Mouse (Mus musculus) heart, postnatal 0 days (tissue): ENCODE data around the gene Cdyl. TPM values are rescaled to one million over a fixed set of nuclear protein-coding genes. Genes with fewer than 3 reads are reported as not detected.

Experiments
- ATAC-seq: fragments of 200-750 bp; cut with Nextera tagmentation; 2 replicates; pipeline ENCODE4 v1.8.0; 2017; ENCODE audit warnings: low read depth, moderate number of reproducible peaks, moderate library complexity; ENCODE audit not compliant: insufficient read depth
- DNase-seq: peaks from one replicate; pipeline ENCODE4 v3.0.0-alpha.2; 2016; ENCODE audit warnings: low spot score
- H3K27ac ChIP-seq: fragments of 300-500 bp; sonication (generic); 2 replicates; pipeline ENCODE4 v1.5.1; 2014; ENCODE audit warnings: low read depth, mild to moderate bottlenecking
- H3K27me3 ChIP-seq: fragments of 300-500 bp; sonication (generic); 2 replicates; pipeline ENCODE4 v1.6.1; 2014; ENCODE audit warnings: low read length, mixed read lengths; ENCODE audit not compliant: control insufficient read depth, insufficient read depth
- H3K36me3 ChIP-seq: fragments of 300-500 bp; sonication (generic); replicated peaks from 2 replicates; pipeline ENCODE4 v1.6.1; 2014; ENCODE audit warnings: low read length, mixed read lengths; ENCODE audit not compliant: control insufficient read depth, insufficient read depth
- H3K4me1 ChIP-seq: fragments of 300-500 bp; sonication (generic); 2 replicates; pipeline ENCODE4 v1.6.1; 2014; ENCODE audit warnings: antibody characterized with exemption; ENCODE audit not compliant: control insufficient read depth, insufficient read depth
- H3K4me2 ChIP-seq: fragments of 300-500 bp; sonication (generic); 2 replicates; pipeline ENCODE4 v1.6.1; 2014; ENCODE audit warnings: low read depth, mild to moderate bottlenecking, low read length, moderate library complexity
- H3K4me3 ChIP-seq: fragments of 300-500 bp; sonication (generic); 2 replicates; pipeline ENCODE4 v1.5.1; 2014; ENCODE audit warnings: low read depth, low read length
- H3K9ac ChIP-seq: fragments of 300-500 bp; sonication (generic); replicated peaks from 2 replicates; pipeline ENCODE4 v1.6.1; 2014; ENCODE audit warnings: low read depth, low read length, mixed read lengths
- H3K9me3 ChIP-seq: fragments of 300-500 bp; sonication (generic); replicated peaks from 2 replicates; pipeline ENCODE4 v1.6.1; 2016; ENCODE audit warnings: low read length; ENCODE audit not compliant: control insufficient read depth
- CTCF ChIP-seq: IDR thresholded peaks from 2 replicates; pipeline ENCODE4 v1.5.1; 2016; ENCODE audit warnings: antibody characterized with exemption, control low read depth, low read depth
- EP300 ChIP-seq: IDR thresholded peaks from 2 replicates; pipeline ENCODE4 v1.6.1; 2016; ENCODE audit warnings: antibody characterized with exemption, low read depth
- WGBS: fragments of 180-500 bp; shearing (Covaris S2); extraction: QIAGEN DNeasy Blood & Tissue Kit; methylation state at CpG from one replicate; pipeline ENCODE4 v1.1.7; 2014; 5-methylcytosine and 5-hydroxymethylcytosine counted together
- polyA plus RNA-seq: library from polyadenylated mRNA; unstranded; fragments of >200 nt; fragmentation: Nextera tagmentation; extraction: Ambion mirVana; gene quantifications from 2 replicates; pipeline ENCODE4 v1.2.1, GENCODE M21; 2015
- total RNA-seq: library from RNA; depleted of rRNA; stranded (reverse); fragments of >200 nt; gene quantifications from 2 replicates; pipeline ENCODE4 v1.2.3, GENCODE M21; 2014; ENCODE audit warnings: low replicate concordance

The Cdyl gene
- total and polyA plus RNA-seq, 2 experiments from 2014 or later: 6.1 to 9.2 TPM

GRCm38 (mm10) chr13:35806165-35806564, 146.5 kb downstream of the Cdyl start:
- Histone ChIP-seq H3K9me3 (no peaks in the 10 kb centered on the region), H3K9ac (no peak overlapping the region), H3K4me2 (no peak overlapping the region), H3K27ac (no peak overlapping the region), H3K4me3 (no peak overlapping the region), H3K4me1 (peaks cover 36% of the 10 kb centered on the region), H3K27me3 (no peaks in the 10 kb centered on the region), H3K36me3 (no peaks in the 10 kb centered on the region)
- no peak for TF ChIP-seq EP300
- no peak for TF ChIP-seq CTCF
- 87% methylated on average over 7 of the region's 7 CpGs for WGBS
- ATAC-seq: no peak
- no peak for DNase-seq

- ATAC-seq: no peak
- TF ChIP-seq CTCF (no peak), EP300 (no peak)
- DNase-seq: no peak
- 90% methylated on average over 7 of the region's 7 CpGs for WGBS
- Histone ChIP-seq H3K4me2 (no peak overlapping the region), H3K27me3 (no peaks in the 10 kb centered on the region), H3K27ac (no peak overlapping the region), H3K9ac (no peak overlapping the region), H3K36me3 (no peaks in the 10 kb centered on the region), H3K4me3 (no peak overlapping the region), H3K4me1 (peaks cover 41% of the 10 kb centered on the region), H3K9me3 (no peaks in the 10 kb centered on the region)
These were observed 147.4 kb downstream of the Cdyl start for GRCm38 (mm10) chr13:35807016-35807415.

- no peak overlapping the region for H3K9ac ChIP-seq
- ATAC-seq (no peak), DNase-seq (no peak)
- no peak overlapping the region for H3K4me3 ChIP-seq
- H3K27me3 ChIP-seq: no peaks in the 10 kb centered on the region
- TF ChIP-seq CTCF (no peak), EP300 (no peak)
- H3K4me1 ChIP-seq: peaks cover 44% of the 10 kb centered on the region
- no peak overlapping the region for H3K4me2 ChIP-seq
- no peaks in the 10 kb centered on the region for H3K9me3 ChIP-seq
- WGBS: 39% methylated on average over 4 of the region's 4 CpGs
- no peak overlapping the region for H3K27ac ChIP-seq
- no peaks in the 10 kb centered on the region for H3K36me3 ChIP-seq
These were observed 147.9 kb downstream of the Cdyl start for GRCm38 (mm10) chr13:35807525-35807924.

- Histone ChIP-seq H3K4me3 (no peak overlapping the region), H3K27me3 (no peaks in the 10 kb centered on the region), H3K27ac (no peak overlapping the region), H3K9me3 (no peaks in the 10 kb centered on the region), H3K4me2 (no peak overlapping the region), H3K9ac (no peak overlapping the region), H3K36me3 (no peaks in the 10 kb centered on the region), H3K4me1 (peaks cover 47% of the 10 kb centered on the region)
- DNase-seq (no peak), ATAC-seq (no peak)
- TF ChIP-seq EP300 (no peak), CTCF (no peak)
- WGBS: 88% methylated on average over 8 of the region's 8 CpGs
These were observed 148.3 kb downstream of the Cdyl start for GRCm38 (mm10) chr13:35807940-35808339.

GRCm38 (mm10) chr13:35809252-35810159, 149.9 kb downstream of the Cdyl start:
- Histone ChIP-seq H3K4me3 (no peak overlapping the region), H3K4me2 (no peak overlapping the region), H3K9me3 (no peaks in the 10 kb centered on the region), H3K4me1 (peaks cover 47% of the 10 kb centered on the region), H3K27me3 (no peaks in the 10 kb centered on the region), H3K27ac (no peak overlapping the region), H3K9ac (no peak overlapping the region), H3K36me3 (no peaks in the 10 kb centered on the region)
- 66% methylated on average over 5 of the region's 5 CpGs for WGBS
- TF ChIP-seq CTCF: no peak
- TF ChIP-seq EP300: no peak
- no peak for ATAC-seq
- no peak for DNase-seq

- Histone ChIP-seq H3K27me3 (no peaks in the 10 kb centered on the region), H3K4me3 (no peak overlapping the region), H3K4me2 (no peak overlapping the region), H3K27ac (no peak overlapping the region), H3K4me1 (peaks cover 47% of the 10 kb centered on the region), H3K9me3 (no peaks in the 10 kb centered on the region), H3K36me3 (no peaks in the 10 kb centered on the region), H3K9ac (no peak overlapping the region)
- DNase-seq: no peak
- ATAC-seq: no peak
- TF ChIP-seq EP300: no peak
- TF ChIP-seq CTCF: no peak
- 70% methylated on average over 6 of the region's 6 CpGs for WGBS
These were observed 150.5 kb downstream of the Cdyl start for GRCm38 (mm10) chr13:35810160-35810537.
